Mouse (Mus musculus) gastrocnemius, adult 18-20 months (tissue): Measurements from ENCODE around the gene Agbl5. TPM values are rescaled to one million over a fixed set of nuclear protein-coding genes. Genes with fewer than 3 reads are reported as not detected.
"Not testable (repeated sequence)": the region's sequence is repeated elsewhere in the genome, so short reads cannot be mapped to it uniquely, and the experiment has no call there.

Experiments used
- DNase-seq: peaks from one replicate; pipeline ENCODE4 v3.0.0; 2021; ENCODE audit warnings: low spot score
- long read RNA-seq, 2 experiments: library from polyadenylated mRNA; stranded (forward); transcript quantifications; one replicate each; pipeline ENCODE4 v2.0.0; 2021
- total RNA-seq, 2 experiments: library from RNA; stranded (reverse); gene quantifications; 2 replicates each; pipeline ENCODE4 v1.2.3; 2021

Agbl5 gene
- total RNA-seq = 1 to 10 TPM; 2.1 to 3.4 TPM
- long read RNA-seq, experiment 1 = 0 reads
- long read RNA-seq, experiment 2, partial matches to known transcripts = 1 of 2 reads
- long read RNA-seq, experiment 2, other reads (novel, unspliced or antisense) = 1 of 2 reads

GRCm38 (mm10) chr5:30888337-30889087, at the start of gene Agbl5:
Gene Agbl5 (plus strand): TSS chr5:30888694.
- peak; percentile 90 for DNase-seq

GRCm38 (mm10) chr5:30839731-30840130, 48.8 kb upstream of the Agbl5 start:
- DNase-seq = no peak

- DNase-seq = no peak
These were observed 46.6 kb upstream of the Agbl5 start for GRCm38 (mm10) chr5:30841896-30842295.

- no peak for DNase-seq
These were observed 38.5 kb upstream of the Agbl5 start for GRCm38 (mm10) chr5:30849891-30850555.

GRCm38 (mm10) chr5:30850556-30850925, 38.0 kb upstream of the Agbl5 start:
- no peak for DNase-seq

- DNase-seq = no peak
These were observed 35.0 kb upstream of the Agbl5 start for GRCm38 (mm10) chr5:30853522-30853921.

GRCm38 (mm10) chr5:30855674-30856073, 32.8 kb upstream of the Agbl5 start:
- no peak for DNase-seq

GRCm38 (mm10) chr5:30856124-30856523, 32.4 kb upstream of the Agbl5 start:
- no peak for DNase-seq

GRCm38 (mm10) chr5:30863852-30864251, 24.6 kb upstream of the Agbl5 start:
- DNase-seq = no peak

GRCm38 (mm10) chr5:30864322-30864721, 24.2 kb upstream of the Agbl5 start:
- DNase-seq = no peak

- DNase-seq = no peak
These were observed 21.6 kb upstream of the Agbl5 start for GRCm38 (mm10) chr5:30866871-30867270.

- no peak for DNase-seq
These were observed 20.8 kb upstream of the Agbl5 start, which contains the start of gene Tmem214 for GRCm38 (mm10) chr5:30867712-30868111. Gene Tmem214 (plus strand): TSS chr5:30868012.

GRCm38 (mm10) chr5:30868981-30869380, 19.5 kb upstream of the Agbl5 start:
- peak; percentile 28 for DNase-seq

- peak; percentile 93 for DNase-seq
These were observed 18.9 kb upstream of the Agbl5 start for GRCm38 (mm10) chr5:30869405-30870130.

- DNase-seq = no peak
These were observed 18.4 kb upstream of the Agbl5 start for GRCm38 (mm10) chr5:30870131-30870406.

GRCm38 (mm10) chr5:30872574-30872973, 15.9 kb upstream of the Agbl5 start:
- DNase-seq = no peak

GRCm38 (mm10) chr5:30874365-30874764, 14.1 kb upstream of the Agbl5 start:
- DNase-seq = no peak

- no peak for DNase-seq
These were observed 9.9 kb upstream of the Agbl5 start for GRCm38 (mm10) chr5:30878616-30879015.

GRCm38 (mm10) chr5:30879347-30879943, 9.0 kb upstream of the Agbl5 start:
- DNase-seq = no peak

GRCm38 (mm10) chr5:30881839-30882238, 6.7 kb upstream of the Agbl5 start:
- DNase-seq = not testable (repeated sequence)

- DNase-seq = no peak
These were observed 2.3 kb upstream of the Agbl5 start for GRCm38 (mm10) chr5:30886209-30886608.

GRCm38 (mm10) chr5:30886731-30887130, 1.8 kb upstream of the Agbl5 start:
- DNase-seq = no peak
